Mouse (Mus musculus): ENCODE data around the gene Xrra1.
"Not testable (repeated sequence)": the region's sequence is repeated elsewhere in the genome, so short reads cannot be mapped to it uniquely, and the experiment has no call there.

- not testable (repeated sequence) for TF ChIP-seq CTCF (IDR thresholded peaks at IDR 0.05; ENCODE audit: low read depth, low read length); POLR2A (IDR thresholded peaks at IDR 0.05; ENCODE audit: insufficient read depth, low read length); EP300 (IDR thresholded peaks at IDR 0.05; ENCODE audit: insufficient read depth, low read depth, low read length)
Observed at GRCm38 (mm10) chr7:99945012-99945411, 86.1 kb downstream of the Xrra1 start.
